Mouse (Mus musculus): ENCODE data around the gene 1700086D15Rik. TPM values are rescaled to one million over a fixed set of nuclear protein-coding genes. Genes with fewer than 3 reads are reported as not detected.

Gene 1700086D15Rik
- polyA plus RNA-seq, 1 experiment from 2014 or later: not detected

- no peak overlapping the region for H3K27ac ChIP-seq (ENCODE audit: low read length)
- no peak overlapping the region for H3K4me2 ChIP-seq (ENCODE audit: low read depth, low read length)
- no peak for ATAC-seq (ENCODE audit: low read depth)
- 68% methylated on average over 1 of the region's 1 CpGs for WGBS (ENCODE audit: insufficient replicate concordance)
- H3K36me3 ChIP-seq (ENCODE audit: control insufficient read depth, insufficient read depth): no peaks in the 10 kb centered on the region
- no peaks in the 10 kb centered on the region for H3K4me1 ChIP-seq (ENCODE audit: control insufficient read depth, low read depth, low read length)
- no peaks in the 10 kb centered on the region for H3K9me3 ChIP-seq (replicated peaks; ENCODE audit: control insufficient read depth, low read length)
- no peaks in the 10 kb centered on the region for H3K27me3 ChIP-seq (ENCODE audit: control insufficient read depth, insufficient read depth, low read depth, low read length)
- H3K4me3 ChIP-seq (ENCODE audit: low read depth, low read length): no peak overlapping the region
- H3K9ac ChIP-seq (ENCODE audit: low read depth, low read length): no peak overlapping the region
Measured at GRCm38 (mm10) chr11:65185114-65185513, 25.4 kb upstream of the 1700086D15Rik start.

GRCm38 (mm10) chr11:65170121-65170750 is 10.5 kb upstream of the 1700086D15Rik start:
- 56% methylated on average over 4 of the region's 4 CpGs for WGBS (ENCODE audit: insufficient replicate concordance)
- Histone ChIP-seq H3K27ac (ENCODE audit: low read length) (no peak overlapping the region), H3K4me2 (ENCODE audit: low read depth, low read length) (no peak overlapping the region), H3K9me3 (replicated peaks; ENCODE audit: control insufficient read depth, low read length) (no peaks in the 10 kb centered on the region), H3K9ac (ENCODE audit: low read depth, low read length) (no peak overlapping the region), H3K4me1 (ENCODE audit: control insufficient read depth, low read depth, low read length) (no peaks in the 10 kb centered on the region), H3K27me3 (ENCODE audit: control insufficient read depth, insufficient read depth, low read depth, low read length) (no peaks in the 10 kb centered on the region), H3K36me3 (ENCODE audit: control insufficient read depth, insufficient read depth) (no peaks in the 10 kb centered on the region), H3K4me3 (ENCODE audit: low read depth, low read length) (no peak overlapping the region)
- ATAC-seq (ENCODE audit: low read depth): no peak

- H3K4me1 ChIP-seq (ENCODE audit: control insufficient read depth, low read depth, low read length): no peaks in the 10 kb centered on the region
- H3K27ac ChIP-seq (ENCODE audit: low read length): no peak within 1 kb of the TSS
- peaks cover 18% of the 10 kb centered on the region for H3K27me3 ChIP-seq (ENCODE audit: control insufficient read depth, insufficient read depth, low read depth, low read length)
- H3K4me3 ChIP-seq (ENCODE audit: low read depth, low read length): peak within 1 kb of the TSS; percentile 65
- H3K9me3 ChIP-seq (replicated peaks; ENCODE audit: control insufficient read depth, low read length): no peaks in the 10 kb centered on the region
- peak within 1 kb of the TSS; percentile 42 for H3K9ac ChIP-seq (ENCODE audit: low read depth, low read length)
- peak; percentile 58 for ATAC-seq (ENCODE audit: low read depth)
- WGBS (ENCODE audit: insufficient replicate concordance): 0% methylated on average over 27 of the region's 27 CpGs
- H3K36me3 ChIP-seq (ENCODE audit: control insufficient read depth, insufficient read depth): no peaks in the 10 kb centered on the region
- peak within 1 kb of the TSS; percentile 56 for H3K4me2 ChIP-seq (ENCODE audit: low read depth, low read length)
Measured at GRCm38 (mm10) chr11:65162767-65163120, 3.1 kb upstream of the 1700086D15Rik start, which contains the start of gene Arhgap44. Gene Arhgap44, minus strand, starts transcription at chr11:65162961.

- no peak for ATAC-seq (ENCODE audit: low read depth)
Measured at GRCm38 (mm10) chr11:65161881-65162766, 2.4 kb upstream of the 1700086D15Rik start.

GRCm38 (mm10) chr11:65160991-65161880 is 1.5 kb upstream of the 1700086D15Rik start:
- Histone ChIP-seq H3K4me2 (ENCODE audit: low read depth, low read length) (no peak overlapping the region), H3K9me3 (replicated peaks; ENCODE audit: control insufficient read depth, low read length) (no peaks in the 10 kb centered on the region), H3K36me3 (ENCODE audit: control insufficient read depth, insufficient read depth) (no peaks in the 10 kb centered on the region), H3K4me3 (ENCODE audit: low read depth, low read length) (no peak overlapping the region), H3K27ac (ENCODE audit: low read length) (no peak overlapping the region), H3K9ac (ENCODE audit: low read depth, low read length) (no peak overlapping the region), H3K27me3 (ENCODE audit: control insufficient read depth, insufficient read depth, low read depth, low read length) (peaks cover 18% of the 10 kb centered on the region), H3K4me1 (ENCODE audit: control insufficient read depth, low read depth, low read length) (no peaks in the 10 kb centered on the region)
- 40% methylated on average over 7 of the region's 7 CpGs for WGBS (ENCODE audit: insufficient replicate concordance)
- no peak for ATAC-seq (ENCODE audit: low read depth)

More at GRCm38 (mm10) chr11:65161881-65162766, 2.4 kb upstream of the 1700086D15Rik start:
- Histone ChIP-seq H3K9me3 (replicated peaks; ENCODE audit: control insufficient read depth, low read length) (no peaks in the 10 kb centered on the region), H3K36me3 (ENCODE audit: control insufficient read depth, insufficient read depth) (no peaks in the 10 kb centered on the region), H3K4me1 (ENCODE audit: control insufficient read depth, low read depth, low read length) (no peaks in the 10 kb centered on the region), H3K27me3 (ENCODE audit: control insufficient read depth, insufficient read depth, low read depth, low read length) (peaks cover 18% of the 10 kb centered on the region), H3K27ac (ENCODE audit: low read length) (no peak overlapping the region), H3K4me2 (ENCODE audit: low read depth, low read length) (peak overlapping the region; percentile 56), H3K9ac (ENCODE audit: low read depth, low read length) (peak overlapping the region; percentile 42), H3K4me3 (ENCODE audit: low read depth, low read length) (peak overlapping the region; percentile 65)
- 3% methylated on average over 48 of the region's 49 CpGs for WGBS (ENCODE audit: insufficient replicate concordance)

GRCm38 (mm10) chr11:65158658-65158990 is 1.1 kb downstream of the 1700086D15Rik start:
- Histone ChIP-seq H3K27me3 (ENCODE audit: control insufficient read depth, insufficient read depth, low read depth, low read length) (peaks cover 18% of the 10 kb centered on the region), H3K36me3 (ENCODE audit: control insufficient read depth, insufficient read depth) (no peaks in the 10 kb centered on the region), H3K9ac (ENCODE audit: low read depth, low read length) (no peak overlapping the region), H3K27ac (ENCODE audit: low read length) (no peak overlapping the region), H3K4me1 (ENCODE audit: control insufficient read depth, low read depth, low read length) (no peaks in the 10 kb centered on the region), H3K9me3 (replicated peaks; ENCODE audit: control insufficient read depth, low read length) (no peaks in the 10 kb centered on the region), H3K4me3 (ENCODE audit: low read depth, low read length) (no peak overlapping the region), H3K4me2 (ENCODE audit: low read depth, low read length) (no peak overlapping the region)
- WGBS (ENCODE audit: insufficient replicate concordance): 72% methylated on average over 5 of the region's 5 CpGs
- ATAC-seq (ENCODE audit: low read depth): no peak

GRCm38 (mm10) chr11:65157966-65158657 is 1.6 kb downstream of the 1700086D15Rik start:
- no peak overlapping the region for H3K9ac ChIP-seq (ENCODE audit: low read depth, low read length)
- 71% methylated on average over 20 of the region's 20 CpGs for WGBS (ENCODE audit: insufficient replicate concordance)
- H3K4me1 ChIP-seq (ENCODE audit: control insufficient read depth, low read depth, low read length): no peaks in the 10 kb centered on the region

GRCm38 (mm10) chr11:65153006-65153405 is 6.7 kb downstream of the 1700086D15Rik start:
- H3K27ac ChIP-seq (ENCODE audit: low read length): no peak overlapping the region
- no peaks in the 10 kb centered on the region for H3K9me3 ChIP-seq (replicated peaks; ENCODE audit: control insufficient read depth, low read length)
- H3K9ac ChIP-seq (ENCODE audit: low read depth, low read length): no peak overlapping the region
- no peak overlapping the region for H3K4me2 ChIP-seq (ENCODE audit: low read depth, low read length)
- H3K27me3 ChIP-seq (ENCODE audit: control insufficient read depth, insufficient read depth, low read depth, low read length): no peaks in the 10 kb centered on the region
- H3K36me3 ChIP-seq (ENCODE audit: control insufficient read depth, insufficient read depth): no peaks in the 10 kb centered on the region
- no peak for ATAC-seq (ENCODE audit: low read depth)
- 69% methylated on average over 5 of the region's 5 CpGs for WGBS (ENCODE audit: insufficient replicate concordance)
- no peaks in the 10 kb centered on the region for H3K4me1 ChIP-seq (ENCODE audit: control insufficient read depth, low read depth, low read length)
- no peak overlapping the region for H3K4me3 ChIP-seq (ENCODE audit: low read depth, low read length)

More at GRCm38 (mm10) chr11:65157966-65158657, 1.6 kb downstream of the 1700086D15Rik start:
- Histone ChIP-seq H3K4me3 (ENCODE audit: low read depth, low read length) (no peak overlapping the region), H3K9me3 (replicated peaks; ENCODE audit: control insufficient read depth, low read length) (no peaks in the 10 kb centered on the region), H3K27ac (ENCODE audit: low read length) (no peak overlapping the region), H3K36me3 (ENCODE audit: control insufficient read depth, insufficient read depth) (no peaks in the 10 kb centered on the region), H3K27me3 (ENCODE audit: control insufficient read depth, insufficient read depth, low read depth, low read length) (peaks cover 15% of the 10 kb centered on the region), H3K4me2 (ENCODE audit: low read depth, low read length) (no peak overlapping the region)
- ATAC-seq (ENCODE audit: low read depth): no peak

Data from liver, embryonic 16.5 days (tissue).